Mouse (Mus musculus) cerebellum, postnatal 4 days (tissue): Measurements from ENCODE around the gene Serpina12.

ENCODE experiments used
- DNase-seq, 2 experiments: peaks; one replicate each; pipeline ENCODE4 v3.0.0; 2022; ENCODE audit warnings: low spot score in 2 of 2, mixed read lengths in 1 of 2

The Serpina12 gene

GRCm38 (mm10) chr12:104044343-104044742 is at the start of gene Serpina12:
Gene Serpina12 (minus strand): TSS chr12:104044443.
- no peak for DNase-seq

GRCm38 (mm10) chr12:104091303-104091702 is 47.1 kb upstream of the Serpina12 start:
- no peak for DNase-seq

GRCm38 (mm10) chr12:104090119-104090518 is 45.9 kb upstream of the Serpina12 start:
- no peak for DNase-seq

GRCm38 (mm10) chr12:104072286-104072685 is 28.0 kb upstream of the Serpina12 start:
- DNase-seq: no peak

GRCm38 (mm10) chr12:104071708-104072107 is 27.5 kb upstream of the Serpina12 start:
- DNase-seq: no peak

GRCm38 (mm10) chr12:104069620-104070019 is 25.4 kb upstream of the Serpina12 start:
- DNase-seq: peak; percentile 60 to 84

GRCm38 (mm10) chr12:104067549-104067948 is 23.3 kb upstream of the Serpina12 start:
- peak in 1 of 2 experiments; percentile 57 for DNase-seq

- peak; percentile 49 to 71 for DNase-seq
These were observed 22.0 kb upstream of the Serpina12 start for GRCm38 (mm10) chr12:104066241-104066640.

GRCm38 (mm10) chr12:104064996-104065395 is 20.8 kb upstream of the Serpina12 start:
- no peak for DNase-seq

GRCm38 (mm10) chr12:104064532-104064931 is 20.3 kb upstream of the Serpina12 start:
- no peak for DNase-seq

- no peak for DNase-seq
These were observed 17.6 kb upstream of the Serpina12 start for GRCm38 (mm10) chr12:104061862-104062261.

GRCm38 (mm10) chr12:104060126-104060525 is 15.9 kb upstream of the Serpina12 start:
- no peak for DNase-seq

- no peak for DNase-seq
These were observed 13.3 kb upstream of the Serpina12 start for GRCm38 (mm10) chr12:104057531-104057930.

- DNase-seq: peak in 1 of 2 experiments; percentile 26
These were observed 12.8 kb upstream of the Serpina12 start for GRCm38 (mm10) chr12:104057050-104057449.

- no peak for DNase-seq
These were observed 11.5 kb upstream of the Serpina12 start for GRCm38 (mm10) chr12:104055755-104056154.

- DNase-seq: no peak
These were observed 9.8 kb upstream of the Serpina12 start for GRCm38 (mm10) chr12:104053995-104054394.

GRCm38 (mm10) chr12:104045713-104046112 is 1.5 kb upstream of the Serpina12 start:
- DNase-seq: no peak

GRCm38 (mm10) chr12:104042753-104043152 is 1.5 kb downstream of the Serpina12 start:
- DNase-seq: no peak

GRCm38 (mm10) chr12:104041401-104041800 is 2.8 kb downstream of the Serpina12 start:
- DNase-seq: no peak

GRCm38 (mm10) chr12:104038181-104038580 is 6.1 kb downstream of the Serpina12 start:
- no peak for DNase-seq

GRCm38 (mm10) chr12:104033752-104034151 is 10.5 kb downstream of the Serpina12 start:
- no peak for DNase-seq

- DNase-seq: no peak
These were observed 14.3 kb downstream of the Serpina12 start for GRCm38 (mm10) chr12:104029986-104030385.

- DNase-seq: no peak
These were observed 29.0 kb downstream of the Serpina12 start for GRCm38 (mm10) chr12:104015280-104015679.

GRCm38 (mm10) chr12:104013620-104014019 is 30.6 kb downstream of the Serpina12 start, which contains the start of gene Serpina9:
Gene Serpina9 (minus strand): TSS chr12:104013755.
- DNase-seq: no peak
